Mouse (Mus musculus): ENCODE results near the gene Mgea5.

GRCm38 (mm10) chr19:45815831-45816405 is 32.3 kb upstream of the Mgea5 start, which contains the start of gene Kcnip2:
- no peak for TF ChIP-seq CTCF (IDR thresholded peaks at IDR 0.05 in 2 of 3, conservative IDR thresholded peaks at IDR 0.05 in 1 of 3; ENCODE audit: control insufficient read depth in 1 of 3, insufficient read depth in 1 of 3, low read depth in 2 of 3, low read length in 3 of 3, poor library complexity in 1 of 3, severe bottlenecking in 1 of 3)
- TF ChIP-seq E2F4 (IDR thresholded peaks at IDR 0.05; ENCODE audit: borderline replicate concordance, low read depth, low read length), result no peak
- no peak for TF ChIP-seq TCF12 (IDR thresholded peaks at IDR 0.05; ENCODE audit: low read depth, low read length)
- no peak for TF ChIP-seq ZC3H11A (IDR thresholded peaks at IDR 0.05; ENCODE audit: low read depth, low read length)
- TF ChIP-seq GABPA (IDR thresholded peaks at IDR 0.05; ENCODE audit: low read depth, low read length), result no peak
- TF ChIP-seq MEF2A (IDR thresholded peaks at IDR 0.05; ENCODE audit: extremely low read depth, insufficient replicate concordance, low read depth, low read length, poor library complexity, severe bottlenecking), result no peak
- no peak for TF ChIP-seq SMC3 (IDR thresholded peaks at IDR 0.05; ENCODE audit: low read depth, low read length)
- no peak for TF ChIP-seq CHD1 (IDR thresholded peaks at IDR 0.05; ENCODE audit: low read depth, low read length)
- TF ChIP-seq POLR2A (IDR thresholded peaks at IDR 0.05; ENCODE audit: control insufficient read depth in 1 of 2, insufficient read depth in 1 of 2, low read depth in 1 of 2, low read length in 2 of 2, poor library complexity in 1 of 2), result no peak

Measured in MEL (cell line).